Mouse (Mus musculus): ENCODE results near the gene Zc3h7b. TPM values are rescaled to one million over a fixed set of nuclear protein-coding genes. Genes with fewer than 3 reads are reported as not detected.

Gene Zc3h7b
- total RNA-seq, 2 experiments from 2014 or later, result 174 to 178 TPM

DNA sequence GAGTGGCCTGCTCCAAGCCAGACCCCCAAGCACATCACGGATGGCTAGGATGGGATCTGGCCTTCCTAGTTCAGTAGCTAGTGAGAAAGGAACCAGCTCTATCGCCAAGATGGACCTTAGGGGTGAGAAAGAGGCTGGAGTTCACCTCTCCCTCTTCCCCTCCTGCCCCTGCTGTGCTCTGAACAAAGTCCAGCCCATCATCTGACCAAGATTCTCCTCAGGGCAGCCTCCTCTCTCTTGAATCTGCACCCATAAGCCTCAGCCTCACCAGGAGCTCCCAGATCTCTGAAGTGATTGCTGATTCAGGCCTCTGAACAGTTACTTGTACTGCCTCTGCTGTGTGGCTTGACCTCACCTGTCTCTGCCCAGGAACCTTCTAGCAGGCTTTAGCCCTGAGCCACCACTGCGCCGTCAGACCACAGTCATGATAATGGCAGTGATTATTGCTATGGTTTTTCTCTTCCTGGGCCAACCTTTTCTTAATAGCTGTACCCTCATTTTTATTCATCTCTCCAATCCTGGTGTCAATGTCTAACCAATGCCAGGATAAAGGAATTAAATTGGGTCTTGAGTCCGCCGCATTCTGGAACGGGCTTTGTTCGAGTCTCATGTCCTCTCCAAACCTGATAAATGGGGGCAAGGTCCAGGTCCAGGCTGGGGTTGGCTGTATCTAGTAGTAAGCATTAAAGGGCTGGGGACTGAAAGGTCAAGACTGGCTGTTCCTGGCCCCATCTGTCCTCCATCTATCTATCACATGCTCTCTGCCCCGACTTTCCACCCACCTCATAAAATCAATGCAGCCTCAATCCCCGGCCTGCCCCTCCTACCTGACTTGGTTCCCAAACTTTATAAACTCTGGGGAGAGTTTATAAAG, 90.4 kb downstream of the Zc3h7b start:
- intact Hi-C loops (cut with DNase I), result no loop called here
- DNase-seq (ENCODE audit: low spot score in 2 of 2), result no peak

DNA sequence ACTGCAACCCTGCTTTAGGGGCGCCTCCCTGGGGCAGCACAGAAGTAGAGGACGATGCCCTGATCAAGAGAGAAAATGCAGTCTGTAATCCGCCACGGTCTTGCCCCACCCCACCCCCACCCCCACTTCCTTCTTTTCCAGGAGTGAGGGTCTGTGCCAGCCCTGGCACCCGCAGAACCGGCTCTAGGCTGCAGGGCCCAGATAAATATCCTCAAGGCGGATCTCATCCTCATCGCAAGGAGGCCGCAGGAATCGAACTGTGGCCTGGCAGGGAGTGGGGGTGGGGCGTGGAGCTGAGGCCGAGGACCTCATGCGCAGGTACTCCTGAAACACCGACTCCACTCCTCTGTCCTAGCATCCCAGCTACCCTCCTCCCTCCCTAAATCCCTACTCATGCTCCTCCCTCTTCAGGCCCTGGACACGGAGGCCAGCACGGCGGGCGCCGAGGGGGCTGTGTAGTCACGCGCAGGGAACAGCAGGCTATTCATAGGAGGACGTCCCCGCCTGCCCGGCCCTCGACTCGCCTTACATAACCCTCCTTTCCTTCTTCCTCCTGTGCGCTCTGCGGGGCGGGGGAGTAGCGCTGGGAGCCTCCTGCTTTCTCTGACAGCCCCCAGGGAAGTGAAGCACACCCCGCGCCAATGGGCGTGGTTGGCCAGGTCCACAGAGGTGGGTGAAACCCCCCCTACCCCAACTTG, 91.4 kb downstream of the Zc3h7b start:
- intact Hi-C loops (cut with DNase I), result loop anchor here (1.0 kb wide), 1 partner anchor 23 kb away; no protein-coding TSS in a partner anchor
- peak; percentile 85 to 97 for DNase-seq (ENCODE audit: low spot score in 2 of 2)

DNA sequence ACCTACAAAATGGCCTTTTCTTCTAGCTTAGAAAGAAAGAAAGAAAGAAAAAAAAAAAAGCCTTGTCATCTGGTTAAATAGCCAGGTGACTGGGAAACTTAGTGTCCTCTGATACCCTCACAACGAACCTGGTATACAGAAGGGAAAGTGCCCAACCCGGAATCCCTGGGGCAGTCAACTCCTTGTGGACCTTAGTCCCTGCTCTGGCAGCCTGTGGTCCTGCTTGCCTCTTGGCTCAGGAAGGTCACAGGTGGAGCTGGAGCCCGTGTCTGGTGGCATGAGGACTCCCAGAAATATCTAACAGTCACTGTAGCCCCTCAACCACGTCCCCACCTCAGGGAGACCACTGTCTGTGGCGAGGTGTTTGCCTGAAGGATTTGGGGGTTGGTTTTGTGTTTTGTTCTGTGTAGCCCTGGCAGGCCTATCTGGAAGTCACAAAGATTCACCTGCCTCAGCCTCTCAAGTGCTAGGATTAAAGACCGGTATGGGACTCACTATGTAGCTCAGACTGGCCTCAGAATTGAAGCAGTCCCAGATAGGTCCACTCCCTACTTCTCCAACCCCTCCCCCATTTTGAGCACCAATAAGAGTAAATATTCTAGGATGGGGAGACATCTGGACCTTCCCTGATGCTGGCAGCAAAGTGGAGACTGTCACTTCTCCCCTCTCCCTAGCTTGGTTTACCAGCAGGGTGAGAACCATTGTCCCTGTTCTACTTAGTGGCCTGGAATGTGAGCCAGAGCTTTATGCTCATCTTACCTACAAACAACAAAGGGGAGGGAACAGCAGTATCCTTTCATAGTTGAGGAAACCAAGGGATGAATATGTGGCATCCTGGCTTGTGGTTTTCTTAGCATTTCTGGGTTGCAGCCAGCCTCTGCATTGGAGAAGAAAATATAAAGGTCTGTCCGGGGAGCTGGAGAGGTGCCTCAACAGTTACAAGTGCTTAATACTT, 92.4 kb downstream of the Zc3h7b start:
- intact Hi-C loops (cut with DNase I), result loop anchor here (1.0 kb wide), 1 partner anchor 22 kb away; no protein-coding TSS in a partner anchor
- no peak for DNase-seq (ENCODE audit: low spot score in 2 of 2)

DNA sequence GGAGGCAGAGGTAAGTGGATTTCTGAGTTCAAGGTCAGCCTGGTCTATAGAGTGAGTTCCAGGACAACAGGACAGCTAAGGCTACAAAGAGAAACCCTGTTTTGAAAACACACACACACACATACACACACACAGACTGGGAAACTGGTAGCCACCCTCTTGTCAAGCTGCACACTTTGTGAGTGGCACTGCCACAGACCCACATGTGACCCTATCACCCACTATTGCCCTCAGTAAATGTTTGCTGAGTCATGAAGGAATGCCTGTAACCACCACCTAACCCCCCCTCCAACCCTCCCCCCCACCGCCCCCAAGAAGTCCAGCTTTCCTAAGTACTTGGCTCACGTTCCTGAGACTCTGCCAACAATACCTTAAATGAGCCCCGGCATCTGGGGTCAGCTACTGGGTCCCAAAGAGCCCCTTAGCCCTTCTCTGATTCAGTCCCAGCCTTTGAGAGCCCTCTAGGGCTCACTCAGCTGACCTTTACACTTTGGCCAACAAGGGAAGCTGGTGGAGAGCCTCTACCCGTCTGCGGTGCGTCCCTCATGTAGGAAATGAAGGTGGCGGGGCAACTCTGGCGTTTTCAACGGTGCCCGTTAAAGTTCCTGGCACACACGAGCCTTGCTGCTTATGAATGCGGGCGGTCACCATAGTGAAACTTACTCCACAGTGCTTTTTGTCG, 93.8 kb downstream of the Zc3h7b start:
- intact Hi-C loops (cut with DNase I), result no loop called here
- no peak for DNase-seq (ENCODE audit: low spot score in 2 of 2)

DNA sequence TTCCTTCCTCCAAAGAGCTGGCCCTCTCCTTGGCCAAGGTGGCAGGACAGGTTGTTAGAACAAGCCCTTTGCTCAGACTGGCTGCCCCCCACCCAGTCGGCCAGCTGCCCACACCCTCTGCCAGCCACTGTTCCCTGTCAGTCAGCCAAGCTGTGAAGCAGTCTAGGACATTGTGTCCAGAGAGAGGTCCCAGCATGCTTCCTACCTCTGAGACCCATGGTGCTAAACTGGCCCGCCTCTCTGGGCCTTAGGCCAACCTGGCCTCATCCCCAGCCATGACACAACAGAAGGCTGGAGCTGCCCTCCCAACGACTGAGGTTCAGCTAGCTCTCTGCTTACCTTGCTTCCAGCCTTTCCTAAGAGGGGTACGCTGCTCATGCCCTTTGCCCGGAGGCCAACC, 94.8 kb downstream of the Zc3h7b start:
- DNase-seq (ENCODE audit: low spot score in 2 of 2), result peak; percentile 62 to 65
- intact Hi-C loops (cut with DNase I), result no loop called here

DNA sequence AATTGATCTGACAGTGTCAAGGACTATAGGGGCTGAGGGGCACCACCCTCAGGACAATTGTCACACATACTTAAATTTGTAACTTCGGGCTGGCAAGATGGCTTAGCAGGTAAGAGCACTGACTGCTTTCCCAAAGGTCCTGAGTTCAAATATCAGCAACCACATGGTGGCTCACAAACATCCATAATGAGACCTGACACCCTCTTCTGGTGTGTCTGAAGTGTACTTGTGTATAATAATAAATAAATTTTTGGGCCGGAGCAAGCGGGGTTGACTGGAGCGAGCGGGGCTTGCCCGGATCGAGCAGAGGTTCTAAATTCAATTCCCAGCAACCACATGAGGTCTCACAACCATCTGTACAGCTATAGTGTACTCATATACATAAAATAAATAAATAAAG, 95.4 kb downstream of the Zc3h7b start:
- intact Hi-C loops (cut with DNase I), result no loop called here
- DNase-seq (ENCODE audit: low spot score in 2 of 2), result no peak

DNA sequence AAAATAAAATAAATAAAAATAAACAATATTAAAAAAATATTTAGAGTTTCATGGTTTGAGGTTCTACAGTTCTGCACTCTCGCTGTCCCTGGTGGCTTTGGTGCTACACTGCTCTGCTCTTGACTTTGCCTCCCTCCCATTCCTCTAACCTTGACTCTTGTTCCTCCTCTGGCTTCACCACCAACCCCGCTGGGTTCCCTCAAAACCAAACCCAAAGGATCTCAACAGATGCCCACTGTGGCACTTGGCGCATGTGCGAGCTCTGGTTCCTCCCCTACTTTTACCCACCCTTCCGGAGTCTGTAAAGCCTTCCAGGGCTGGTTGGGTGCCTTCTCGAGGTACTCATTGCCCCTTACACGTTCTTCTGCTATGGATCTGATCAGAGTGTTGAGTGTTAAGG, 97.4 kb downstream of the Zc3h7b start:
- no peak for DNase-seq (ENCODE audit: low spot score in 2 of 2)
- intact Hi-C loops (cut with DNase I), result no loop called here

DNA sequence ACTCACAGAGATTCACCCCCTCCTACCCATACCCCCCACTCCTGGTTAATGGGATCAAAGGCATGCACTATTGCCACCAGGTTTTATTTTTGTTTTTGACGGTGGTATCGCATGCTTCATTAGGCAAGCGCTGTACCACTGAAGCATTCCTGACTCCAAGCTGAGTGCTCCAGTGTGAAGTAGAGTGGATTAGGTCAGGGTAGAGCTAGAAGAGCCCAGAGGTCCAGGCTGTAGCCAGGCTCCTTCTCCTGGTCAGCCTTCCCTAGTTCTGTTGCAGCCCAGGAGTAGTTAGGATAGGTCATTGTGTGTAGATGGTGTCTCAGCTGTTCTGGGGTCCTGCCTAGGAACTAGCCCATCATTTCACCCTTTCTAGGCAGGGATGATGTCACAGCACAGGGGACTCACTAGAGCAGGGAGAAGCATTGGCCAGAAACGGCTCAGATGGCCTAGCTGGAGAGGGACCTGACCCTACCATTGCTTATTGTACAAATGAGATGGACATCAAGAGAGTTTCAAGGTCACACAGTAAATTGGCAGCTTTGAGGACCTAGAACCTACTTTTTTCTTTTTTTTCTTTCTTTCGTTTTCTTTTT, 100.3 kb downstream of the Zc3h7b start:
- intact Hi-C loops (cut with DNase I), result no loop called here
- no peak for DNase-seq (ENCODE audit: low spot score in 2 of 2)

- intact Hi-C loops (cut with DNase I), result no loop called here
- DNase-seq (ENCODE audit: low spot score in 2 of 2), result no peak
Measured at GRCm38 (mm10) chr15:81845724-81846123, 100.9 kb downstream of the Zc3h7b start.

Other genes starting within 250 kb of the Zc3h7b start
- 10 to 100 TPM; 64.1 to 66.4 TPM for gene Ep300, start 159.7 kb upstream of the Zc3h7b start, total RNA-seq (2021)
- gene L3mbtl2, start 81.2 kb upstream of the Zc3h7b start, total RNA-seq (2021), result 10 to 100 TPM; 30.2 to 34.0 TPM
- gene Chadl, start 47.8 kb upstream of the Zc3h7b start, total RNA-seq (2021), result 10 to 100 TPM; 16.2 to 20.7 TPM
- 100 to 1,000 TPM; 210 to 216 TPM for gene Rangap1, start 473 bp downstream of the Zc3h7b start, total RNA-seq (2021)
- 100 to 1,000 TPM; 220 to 246 TPM for gene Tef, start 57.4 kb downstream of the Zc3h7b start, total RNA-seq (2021)
- 10 to 100 TPM; 25.5 to 27.2 TPM for gene Tob2, start 113.7 kb downstream of the Zc3h7b start, total RNA-seq (2021)
- gene Phf5a, start 126.9 kb downstream of the Zc3h7b start, total RNA-seq (2021), result 10 to 100 TPM; 33.7 to 34.7 TPM
- gene Aco2, start 127.3 kb downstream of the Zc3h7b start, total RNA-seq (2021), result 100 to 1,000 TPM; 423 to 442 TPM
- gene Polr3h, start 181.2 kb downstream of the Zc3h7b start, total RNA-seq (2021), result 10 to 100 TPM; 49.8 to 56.5 TPM
- 10 to 100 TPM; 96.0 to 98.3 TPM for gene Csdc2, start 191.7 kb downstream of the Zc3h7b start, total RNA-seq (2021)
- 100 to 1,000 TPM; 203 to 208 TPM for gene Pmm1, start 215.9 kb downstream of the Zc3h7b start, total RNA-seq (2021)
- not detected for gene 1700029P11Rik, start 235.5 kb downstream of the Zc3h7b start, total RNA-seq (2021)
- 10 to 100 TPM; 19.5 to 23.7 TPM for gene Xrcc6, start 242.8 kb downstream of the Zc3h7b start, total RNA-seq (2021)